Comparison of ENCODE assay signal across 33 mouse cellular contexts in the genomic region with DNA sequence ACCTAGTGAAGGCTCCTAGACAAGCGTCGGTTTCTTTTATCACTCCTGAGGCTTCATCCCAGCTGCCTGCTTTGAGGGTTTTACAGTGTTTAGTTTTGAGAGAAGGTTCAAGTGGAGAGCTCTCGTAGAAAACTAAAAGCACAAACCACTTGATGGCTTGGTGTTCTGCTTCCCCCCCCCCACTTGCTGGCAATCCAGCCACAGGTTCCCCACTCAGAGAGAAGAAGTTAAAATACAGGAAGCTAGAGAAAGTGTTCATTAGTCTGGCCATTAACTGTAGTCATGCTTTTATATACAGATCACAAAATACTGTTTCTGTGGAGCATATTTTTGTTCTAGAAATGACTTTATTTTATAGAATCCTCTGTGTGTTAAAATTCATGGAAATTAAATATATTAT. TPM values are rescaled to one million over a fixed set of nuclear protein-coding genes. Genes with fewer than 3 reads are reported as not detected.
"Had no signal": no experiment of that assay in that cellular context is flagged by ENCODE, and none has a peak within 500 bp of the region (broad histone marks: within the 10 kb centered on the region; RNA-seq: fewer than 3 reads in every experiment).

No protein-coding gene starts in this region.

- H3K9ac ChIP-seq: heart, embryonic 13.5 days; heart, embryonic 15.5 days; hindbrain, embryonic 13.5 days; hindbrain, embryonic 15.5 days; limb, embryonic 13.5 days; limb, embryonic 15.5 days; liver, embryonic 12.5 days; liver, embryonic 14.5 days had no signal

- H3K4me1 ChIP-seq: heart, embryonic 13.5 days; heart, embryonic 15.5 days; hindbrain, embryonic 13.5 days; hindbrain, embryonic 15.5 days; limb, embryonic 13.5 days; limb, embryonic 15.5 days; liver, embryonic 12.5 days had no signal

- ATAC-seq: hindbrain, postnatal 0 days; intestine, embryonic 16.5 days; liver, embryonic 12.5 days had no signal

- DNase-seq: gastrocnemius, adult 2 months; gastrocnemius, postnatal 10 days; heart, adult 11 months; heart, adult 2 months; heart, postnatal 14 days; heart, postnatal 36 days; kidney, adult 11 months; kidney, adult 8-10 months; kidney, postnatal 10 days; kidney, postnatal 25 days; kidney, postnatal 4 days; left cerebral cortex, postnatal 4 days had no signal

- H3K4me3 ChIP-seq: gastrocnemius, adult 2 months; heart, adult 2 months; heart, embryonic 13.5 days; heart, embryonic 15.5 days; hindbrain, embryonic 13.5 days; hindbrain, embryonic 15.5 days; layer of hippocampus, adult 2 months; left cerebral cortex, adult 2 months; limb, embryonic 13.5 days; limb, embryonic 15.5 days; liver, embryonic 12.5 days had no signal

- H3K27me3 ChIP-seq: heart, embryonic 13.5 days; heart, embryonic 15.5 days; hindbrain, embryonic 13.5 days; hindbrain, embryonic 15.5 days; limb, embryonic 13.5 days; limb, embryonic 15.5 days; liver, embryonic 12.5 days had no signal

- H3K27ac ChIP-seq: gastrocnemius, adult 2 months; heart, adult 2 months; heart, embryonic 13.5 days; heart, embryonic 15.5 days; hindbrain, embryonic 13.5 days; hindbrain, embryonic 15.5 days; hindbrain, postnatal 0 days; layer of hippocampus, adult 2 months; left cerebral cortex, adult 2 months; limb, embryonic 13.5 days; limb, embryonic 15.5 days; liver, embryonic 12.5 days; liver, embryonic 14.5 days had no signal

- H3K9me3 ChIP-seq: heart, embryonic 13.5 days; heart, embryonic 15.5 days; hindbrain, embryonic 13.5 days; hindbrain, embryonic 15.5 days; limb, embryonic 13.5 days; limb, embryonic 15.5 days; liver, embryonic 12.5 days had no signal

- H3K36me3 ChIP-seq: heart, embryonic 13.5 days; heart, embryonic 15.5 days; hindbrain, embryonic 13.5 days; hindbrain, embryonic 15.5 days; limb, embryonic 13.5 days; limb, embryonic 15.5 days; liver, embryonic 12.5 days had no signal

- H3K4me2 ChIP-seq: heart, embryonic 11.5 days; heart, embryonic 13.5 days; heart, embryonic 15.5 days; hindbrain, embryonic 13.5 days; hindbrain, embryonic 15.5 days; limb, embryonic 13.5 days; limb, embryonic 15.5 days; liver, embryonic 12.5 days had no signal

RNA-seq across cellular contexts. Expression of a gene that starts 30.3 kb away (rescaled TPM):
- total RNA-seq: gastrocnemius, adult 2 months; gastrocnemius, postnatal 10 days; gastrocnemius, postnatal 4 days; heart, postnatal 36 days; liver, adult 2 months had no signal
- polyA plus RNA-seq: heart, embryonic 13.5 days; heart, postnatal 0 days; hindbrain, embryonic 11.5 days; hindbrain, postnatal 0 days; intestine, embryonic 14.5 days; kidney, embryonic 14.5 days; kidney, embryonic 16.5 days; limb, embryonic 11.5 days; limb, embryonic 13.5 days; liver, embryonic 12.5 days; liver, embryonic 14.5 days had no signal
